Mouse (Mus musculus): Measurements from ENCODE around the gene Gjb1.

DNA sequence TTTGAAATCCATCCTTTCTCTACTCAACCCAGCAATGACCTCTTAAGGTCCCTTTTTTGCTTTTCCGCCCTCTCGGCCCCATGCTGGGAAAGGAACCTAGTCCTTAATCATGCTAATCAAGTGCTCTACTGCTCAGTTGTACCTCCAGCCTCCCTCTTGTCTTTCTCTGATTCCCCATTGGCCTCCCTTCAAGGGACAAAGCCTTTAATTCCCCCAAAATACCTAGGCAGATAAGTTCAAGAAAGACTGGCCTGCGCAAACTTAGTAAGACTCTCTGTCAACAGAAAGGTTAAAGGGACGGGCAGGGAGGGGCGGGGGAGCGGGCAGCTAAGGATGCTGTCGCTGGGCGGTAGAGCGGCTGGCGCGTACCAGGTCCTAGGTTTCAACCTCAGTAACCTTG, 20.3 kb downstream of the Gjb1 start:
- TF ChIP-seq EP300 (IDR thresholded peaks at IDR 0.05; ENCODE audit: low read depth in 1 of 2, low read length in 2 of 2) (no peak), POLR2AphosphoS2 (IDR thresholded peaks at IDR 0.05; ENCODE audit: low read length) (no peak), POLR2A (IDR thresholded peaks at IDR 0.05; ENCODE audit: control insufficient read depth in 1 of 2, insufficient read depth in 1 of 2, low read depth in 1 of 2, low read length in 2 of 2, poor library complexity in 1 of 2) (no peak), MXI1 (IDR thresholded peaks at IDR 0.05; ENCODE audit: low read depth, low read length) (no peak), CTCF (IDR thresholded peaks at IDR 0.05 in 2 of 3, conservative IDR thresholded peaks at IDR 0.05 in 1 of 3; ENCODE audit: control insufficient read depth in 1 of 3, insufficient read depth in 1 of 3, low read depth in 2 of 3, low read length in 3 of 3, poor library complexity in 1 of 3, severe bottlenecking in 1 of 3) (no peak), NELFE (IDR thresholded peaks at IDR 0.05; ENCODE audit: low read depth, low read length) (no peak), MAX (IDR thresholded peaks at IDR 0.05; ENCODE audit: low read length) (no peak), ZC3H11A (IDR thresholded peaks at IDR 0.05; ENCODE audit: low read depth, low read length) (no peak), SIN3A (IDR thresholded peaks at IDR 0.05; ENCODE audit: low read length) (no peak), CHD2 (IDR thresholded peaks at IDR 0.05; ENCODE audit: low read length) (no peak), TAL1 (IDR thresholded peaks at IDR 0.05; ENCODE audit: low read length) (no peak)
